Mouse (Mus musculus) embryonic facial prominence, embryonic 13.5 days (tissue): ENCODE measurements around the gene Hoxc8. TPM values are rescaled to one million over a fixed set of nuclear protein-coding genes. Genes with fewer than 3 reads are reported as not detected.
A peak's percentile ranks its signal among the peaks of the same experiment; 100 is the strongest.

Source experiments
- ATAC-seq: fragments of 200-750 bp; cut with Nextera tagmentation; 2 replicates; pipeline ENCODE4 v1.8.0; 2017; ENCODE audit warnings: low read depth; ENCODE audit not compliant: insufficient number of reproducible peaks, insufficient read depth, low FRiP score, low TSS enrichment
- H3K27ac ChIP-seq: fragments of 300-500 bp; sonication (generic); 2 replicates; pipeline ENCODE4 v1.5.1; 2015; ENCODE audit warnings: moderate library complexity, mild to moderate bottlenecking, inconsistent platforms
- H3K27me3 ChIP-seq: fragments of 300-500 bp; sonication (generic); 2 replicates; pipeline ENCODE4 v1.6.1; 2015; ENCODE audit warnings: mild to moderate bottlenecking, inconsistent platforms
- H3K36me3 ChIP-seq: fragments of 300-500 bp; sonication (generic); 2 replicates; pipeline ENCODE4 v1.6.1; 2015; ENCODE audit warnings: mild to moderate bottlenecking, inconsistent platforms
- H3K4me1 ChIP-seq: fragments of 300-500 bp; sonication (generic); 2 replicates; pipeline ENCODE4 v1.6.1; 2015; ENCODE audit warnings: inconsistent platforms
- H3K4me2 ChIP-seq: fragments of 300-500 bp; sonication (generic); 2 replicates; pipeline ENCODE4 v1.6.1; 2015; ENCODE audit warnings: moderate library complexity, mild to moderate bottlenecking, inconsistent platforms
- H3K4me3 ChIP-seq: fragments of 300-500 bp; sonication (generic); 2 replicates; pipeline ENCODE4 v1.5.1; 2015; ENCODE audit warnings: mild to moderate bottlenecking, inconsistent platforms
- H3K9ac ChIP-seq: fragments of 300-500 bp; sonication (generic); 2 replicates; pipeline ENCODE4 v1.6.1; 2015; ENCODE audit warnings: mild to moderate bottlenecking, inconsistent platforms
- H3K9me3 ChIP-seq: fragments of 300-500 bp; sonication (generic); 2 replicates; pipeline ENCODE4 v1.6.1; 2016; ENCODE audit warnings: inconsistent platforms
- WGBS: fragments of 180-500 bp; shearing (Covaris S2); methylation state at CpG from one replicate; pipeline ENCODE4 v1.1.7; 2015; ENCODE audit warnings: mixed read lengths; 5-methylcytosine and 5-hydroxymethylcytosine counted together
- polyA plus RNA-seq: library from polyadenylated mRNA; unstranded; fragments of >200 nt; fragmentation: Nextera tagmentation; extraction: Ambion mirVana; gene quantifications from 2 replicates; pipeline ENCODE4 v1.2.1, GENCODE M21; 2015

The Hoxc8 gene
- polyA plus RNA-seq, 1 experiment from 2014 or later: not detected

- Histone ChIP-seq H3K27me3 (peaks cover 99% of the 10 kb centered on the region), H3K4me3 (no peak overlapping the region), H3K27ac (no peak overlapping the region), H3K36me3 (no peaks in the 10 kb centered on the region), H3K4me2 (no peak overlapping the region), H3K9ac (no peak overlapping the region), H3K4me1 (no peaks in the 10 kb centered on the region), H3K9me3 (no peaks in the 10 kb centered on the region)
- under 1% methylated on average over 28 of the region's 28 CpGs for WGBS
- ATAC-seq: no peak
Observed at GRCm38 (mm10) chr15:102955007-102955382, 35.4 kb upstream of the Hoxc8 start.

- Histone ChIP-seq H3K4me1 (no peaks in the 10 kb centered on the region), H3K36me3 (no peaks in the 10 kb centered on the region), H3K4me2 (no peak overlapping the region), H3K9ac (no peak overlapping the region), H3K27me3 (peaks cover 99% of the 10 kb centered on the region), H3K27ac (no peak overlapping the region), H3K9me3 (no peaks in the 10 kb centered on the region), H3K4me3 (no peak overlapping the region)
- no peak for ATAC-seq
- WGBS: under 1% methylated on average over 39 of the region's 40 CpGs
Observed at GRCm38 (mm10) chr15:102955833-102956640, 34.4 kb upstream of the Hoxc8 start.

GRCm38 (mm10) chr15:102956906-102957305 lies 33.5 kb upstream of the Hoxc8 start:
- Histone ChIP-seq H3K4me3 (no peak overlapping the region), H3K36me3 (no peaks in the 10 kb centered on the region), H3K4me1 (no peaks in the 10 kb centered on the region), H3K27ac (no peak overlapping the region), H3K4me2 (no peak overlapping the region), H3K27me3 (peaks cover 99% of the 10 kb centered on the region), H3K9ac (no peak overlapping the region), H3K9me3 (no peaks in the 10 kb centered on the region)
- 2% methylated on average over 12 of the region's 12 CpGs for WGBS
- no peak for ATAC-seq

- no peak overlapping the region for H3K9ac ChIP-seq
- no peaks in the 10 kb centered on the region for H3K36me3 ChIP-seq
- no peaks in the 10 kb centered on the region for H3K4me1 ChIP-seq
- H3K4me3 ChIP-seq: no peak overlapping the region
- no peak overlapping the region for H3K27ac ChIP-seq
- ATAC-seq: no peak
- under 1% methylated on average over 13 of the region's 13 CpGs for WGBS
- H3K4me2 ChIP-seq: no peak overlapping the region
- H3K9me3 ChIP-seq: no peaks in the 10 kb centered on the region
- peaks cover 98% of the 10 kb centered on the region for H3K27me3 ChIP-seq
Observed at GRCm38 (mm10) chr15:102959663-102960191, 30.7 kb upstream of the Hoxc8 start.

GRCm38 (mm10) chr15:102961728-102962127 lies 28.7 kb upstream of the Hoxc8 start:
- no peak for ATAC-seq
- no peak overlapping the region for H3K4me2 ChIP-seq
- WGBS: 2% methylated on average over 6 of the region's 6 CpGs
- H3K27ac ChIP-seq: no peak overlapping the region
- H3K9ac ChIP-seq: no peak overlapping the region
- H3K36me3 ChIP-seq: no peaks in the 10 kb centered on the region
- no peaks in the 10 kb centered on the region for H3K9me3 ChIP-seq
- peaks cover 4% of the 10 kb centered on the region; the same call in 1 of the 2 replicates for H3K4me1 ChIP-seq
- H3K27me3 ChIP-seq: peaks cover 98% of the 10 kb centered on the region
- H3K4me3 ChIP-seq: no peak overlapping the region

GRCm38 (mm10) chr15:102962492-102962891 lies 27.9 kb upstream of the Hoxc8 start:
- Histone ChIP-seq H3K9ac (no peak overlapping the region), H3K27me3 (peaks cover 98% of the 10 kb centered on the region), H3K27ac (no peak overlapping the region), H3K4me3 (no peak overlapping the region), H3K36me3 (no peaks in the 10 kb centered on the region), H3K4me2 (no peak overlapping the region), H3K9me3 (no peaks in the 10 kb centered on the region), H3K4me1 (peaks cover 5% of the 10 kb centered on the region; the same call in 1 of the 2 replicates)
- no peak for ATAC-seq
- 2% methylated on average over 13 of the region's 13 CpGs for WGBS

- peaks cover 97% of the 10 kb centered on the region for H3K27me3 ChIP-seq
- no peak overlapping the region for H3K9ac ChIP-seq
- peaks cover 5% of the 10 kb centered on the region; the same call in 1 of the 2 replicates for H3K4me1 ChIP-seq
- no peak overlapping the region for H3K27ac ChIP-seq
- H3K36me3 ChIP-seq: no peaks in the 10 kb centered on the region
- 2% methylated on average over 8 of the region's 8 CpGs for WGBS
- no peak for ATAC-seq
- H3K4me3 ChIP-seq: no peak overlapping the region
- no peak overlapping the region for H3K4me2 ChIP-seq
- no peaks in the 10 kb centered on the region for H3K9me3 ChIP-seq
Observed at GRCm38 (mm10) chr15:102963259-102963658, 27.1 kb upstream of the Hoxc8 start.

- 2% methylated on average over 28 of the region's 28 CpGs for WGBS
- no peak for ATAC-seq
- H3K27me3 ChIP-seq: peaks cover 97% of the 10 kb centered on the region
- H3K27ac ChIP-seq: no peak overlapping the region
- H3K9me3 ChIP-seq: no peaks in the 10 kb centered on the region
- H3K4me1 ChIP-seq: peaks cover 5% of the 10 kb centered on the region; the same call in 1 of the 2 replicates
- no peak overlapping the region for H3K4me3 ChIP-seq
- H3K4me2 ChIP-seq: no peak overlapping the region
- no peak overlapping the region for H3K9ac ChIP-seq
- H3K36me3 ChIP-seq: no peaks in the 10 kb centered on the region
Observed at GRCm38 (mm10) chr15:102963671-102964640, 26.5 kb upstream of the Hoxc8 start.

- ATAC-seq: no peak
- 2% methylated on average over 26 of the region's 26 CpGs for WGBS
- peaks cover 97% of the 10 kb centered on the region for H3K27me3 ChIP-seq
- no peaks in the 10 kb centered on the region for H3K9me3 ChIP-seq
- H3K4me2 ChIP-seq: no peak overlapping the region
- peaks cover 5% of the 10 kb centered on the region; the same call in 1 of the 2 replicates for H3K4me1 ChIP-seq
- no peak overlapping the region for H3K4me3 ChIP-seq
- no peak overlapping the region for H3K27ac ChIP-seq
- no peaks in the 10 kb centered on the region for H3K36me3 ChIP-seq
- H3K9ac ChIP-seq: no peak overlapping the region
Observed at GRCm38 (mm10) chr15:102965003-102965891, 25.2 kb upstream of the Hoxc8 start.

- peaks cover 5% of the 10 kb centered on the region; the same call in 1 of the 2 replicates for H3K4me1 ChIP-seq
- no peak overlapping the region for H3K27ac ChIP-seq
- peaks cover 97% of the 10 kb centered on the region for H3K27me3 ChIP-seq
- H3K9me3 ChIP-seq: no peaks in the 10 kb centered on the region
- H3K36me3 ChIP-seq: no peaks in the 10 kb centered on the region
- 2% methylated on average over 30 of the region's 30 CpGs for WGBS
- no peak overlapping the region for H3K9ac ChIP-seq
- peak overlapping the region; percentile 16; the same call in 1 of the 2 replicates for H3K4me3 ChIP-seq
- peak overlapping the region; percentile 19; the same call in 1 of the 2 replicates for H3K4me2 ChIP-seq
- ATAC-seq: no peak
Observed at GRCm38 (mm10) chr15:102965892-102966775, 24.3 kb upstream of the Hoxc8 start.
